Mouse (Mus musculus): ENCODE results near the gene Rab3il1.
A peak's percentile ranks its signal among the peaks of the same experiment; 100 is the strongest.
"Not testable (repeated sequence)": the region's sequence is repeated elsewhere in the genome, so short reads cannot be mapped to it uniquely, and the experiment has no call there.

Rab3il1 gene

GRCm38 (mm10) chr19:10001206-10001969, at the start of gene Rab3il1, which contains the start of gene Best1:
Gene Rab3il1, plus strand, starts transcription at chr19:10001669.
Gene Best1, minus strand, starts transcription at chr19:10001633.
- no peak for DNase-seq

- no peak for DNase-seq
Observed at GRCm38 (mm10) chr19:9952390-9952789, 49.1 kb upstream of the Rab3il1 start.

GRCm38 (mm10) chr19:9952912-9953311, 48.6 kb upstream of the Rab3il1 start:
- no peak for DNase-seq

- peak; percentile 13 to 20 for DNase-seq
Observed at GRCm38 (mm10) chr19:9954055-9954810, 47.2 kb upstream of the Rab3il1 start.

GRCm38 (mm10) chr19:9954811-9955202, 46.7 kb upstream of the Rab3il1 start:
- DNase-seq: no peak

- no peak for DNase-seq
Observed at GRCm38 (mm10) chr19:9955438-9955837, 46.0 kb upstream of the Rab3il1 start.

GRCm38 (mm10) chr19:9956624-9957388, 44.7 kb upstream of the Rab3il1 start:
- no peak for DNase-seq

GRCm38 (mm10) chr19:9957965-9958364, 43.5 kb upstream of the Rab3il1 start:
- no peak for DNase-seq

GRCm38 (mm10) chr19:9960769-9961168, 40.7 kb upstream of the Rab3il1 start:
- no peak for DNase-seq

GRCm38 (mm10) chr19:9964205-9964916, 37.1 kb upstream of the Rab3il1 start:
- no peak for DNase-seq

- no peak for DNase-seq
Observed at GRCm38 (mm10) chr19:9966096-9966867, 35.2 kb upstream of the Rab3il1 start.

- no peak for DNase-seq
Observed at GRCm38 (mm10) chr19:9968081-9968787, 33.2 kb upstream of the Rab3il1 start.

- not testable (repeated sequence) for DNase-seq
Observed at GRCm38 (mm10) chr19:9974853-9975252, 26.6 kb upstream of the Rab3il1 start.

GRCm38 (mm10) chr19:9977085-9977484, 24.4 kb upstream of the Rab3il1 start:
- no peak for DNase-seq

- DNase-seq: peak; percentile 36 to 62
Observed at GRCm38 (mm10) chr19:9978431-9978951, 23.0 kb upstream of the Rab3il1 start.

GRCm38 (mm10) chr19:9979156-9979555, 22.3 kb upstream of the Rab3il1 start:
- DNase-seq: no peak

GRCm38 (mm10) chr19:9980258-9980657, 21.2 kb upstream of the Rab3il1 start, which contains the start of gene Fth1:
Gene Fth1, plus strand, starts transcription at chr19:9980598.
- no peak for DNase-seq

- peak in 1 of 2 experiments; percentile 33 for DNase-seq
Observed at GRCm38 (mm10) chr19:9981621-9982020, 19.8 kb upstream of the Rab3il1 start.

GRCm38 (mm10) chr19:9982151-9982851, 19.2 kb upstream of the Rab3il1 start:
- peak; percentile 97 to 98 for DNase-seq

All from cerebellum, postnatal 25 days (tissue).